Mouse (Mus musculus) stomach, embryonic 14.5 days (tissue): ENCODE data around the gene Chd4. TPM values are rescaled to one million over a fixed set of nuclear protein-coding genes. Genes with fewer than 3 reads are reported as not detected.

Experiments
- ATAC-seq: fragments of 200-750 bp; cut with Nextera tagmentation; 2 replicates; pipeline ENCODE4 v1.8.0; 2017; ENCODE audit warnings: low read depth, moderate TSS enrichment; ENCODE audit not compliant: insufficient number of reproducible peaks, insufficient read depth, low FRiP score
- H3K27ac ChIP-seq: fragments of 300-500 bp; sonication (generic); 2 replicates; pipeline ENCODE4 v1.5.1; 2014; ENCODE audit warnings: mild to moderate bottlenecking, low read length, moderate library complexity, mixed read lengths
- H3K27me3 ChIP-seq: fragments of 300-500 bp; sonication (generic); 2 replicates; pipeline ENCODE4 v1.6.1; 2014; ENCODE audit warnings: low read length, control low read depth, mixed read lengths; ENCODE audit not compliant: control insufficient read depth, insufficient read depth
- H3K36me3 ChIP-seq: fragments of 300-500 bp; sonication (generic); 2 replicates; pipeline ENCODE4 v1.6.1; 2014; ENCODE audit warnings: mild to moderate bottlenecking, control low read depth, low read length, moderate library complexity, mixed read lengths; ENCODE audit not compliant: control insufficient read depth, insufficient read depth
- H3K4me1 ChIP-seq: fragments of 300-500 bp; sonication (generic); 2 replicates; pipeline ENCODE4 v1.6.1; 2014; ENCODE audit warnings: low read length, control low read depth, mixed read lengths; ENCODE audit not compliant: control insufficient read depth, insufficient read depth
- H3K4me2 ChIP-seq: fragments of 300-500 bp; sonication (generic); replicated peaks from 2 replicates; pipeline ENCODE4 v1.6.1; 2014; ENCODE audit warnings: low read depth, low read length, control low read depth
- H3K4me3 ChIP-seq: fragments of 300-500 bp; sonication (generic); 2 replicates; pipeline ENCODE4 v1.5.1; 2014; ENCODE audit warnings: low read depth, low read length, control low read depth
- H3K9ac ChIP-seq: fragments of 300-500 bp; sonication (generic); replicated peaks from 2 replicates; pipeline ENCODE4 v1.6.1; 2014; ENCODE audit warnings: low read depth, mild to moderate bottlenecking, control low read depth, low read length, moderate library complexity, mixed read lengths
- H3K9me3 ChIP-seq: fragments of 300-500 bp; sonication (generic); 2 replicates; pipeline ENCODE4 v1.6.1; 2016; ENCODE audit warnings: low read depth, low read length, control low read depth; ENCODE audit not compliant: control insufficient read depth
- WGBS: fragments of 180-500 bp; shearing (Covaris S2); extraction: QIAGEN DNeasy Blood & Tissue Kit; methylation state at CpG from one replicate; pipeline ENCODE4 v1.1.7; 2014; 5-methylcytosine and 5-hydroxymethylcytosine counted together
- polyA plus RNA-seq: library from polyadenylated mRNA; unstranded; fragments of >200 nt; fragmentation: Nextera tagmentation; extraction: Ambion mirVana; gene quantifications from 2 replicates; pipeline ENCODE4 v1.2.1, GENCODE M21; 2014

Gene Chd4
- polyA plus RNA-seq, 1 experiment from 2014 or later: 70.9 TPM

GRCm38 (mm10) chr6:125137002-125137671 lies 41.4 kb downstream of the Chd4 start:
- Histone ChIP-seq H3K36me3 (peaks cover 78% of the 10 kb centered on the region), H3K27ac (no peak overlapping the region), H3K27me3 (no peaks in the 10 kb centered on the region), H3K9ac (no peak overlapping the region), H3K4me3 (no peak overlapping the region), H3K4me1 (0 out of 2 replicates have a peak, but pooled peaks cover 2% of the 10 kb centered on the region), H3K9me3 (no peaks in the 10 kb centered on the region), H3K4me2 (no peak overlapping the region)
- 90% methylated on average over 19 of the region's 19 CpGs for WGBS
- ATAC-seq: no peak

GRCm38 (mm10) chr6:125139747-125140146 lies 44.0 kb downstream of the Chd4 start:
- Histone ChIP-seq H3K9ac (no peak overlapping the region), H3K4me1 (no peaks in the 10 kb centered on the region), H3K27me3 (no peaks in the 10 kb centered on the region), H3K4me2 (no peak overlapping the region), H3K27ac (no peak overlapping the region), H3K4me3 (no peak overlapping the region), H3K9me3 (no peaks in the 10 kb centered on the region), H3K36me3 (peaks cover 63% of the 10 kb centered on the region)
- 90% methylated on average over 7 of the region's 7 CpGs for WGBS
- ATAC-seq: no peak

- Histone ChIP-seq H3K4me3 (no peak overlapping the region), H3K4me1 (peaks cover 13% of the 10 kb centered on the region), H3K9ac (no peak overlapping the region), H3K4me2 (no peak overlapping the region), H3K36me3 (peaks cover 39% of the 10 kb centered on the region), H3K27me3 (no peaks in the 10 kb centered on the region), H3K9me3 (no peaks in the 10 kb centered on the region), H3K27ac (no peak overlapping the region)
- no peak for ATAC-seq
- WGBS: 89% methylated on average over 8 of the region's 8 CpGs
These were observed 46.7 kb downstream of the Chd4 start for GRCm38 (mm10) chr6:125142436-125142835.

GRCm38 (mm10) chr6:125143128-125143527 lies 47.3 kb downstream of the Chd4 start:
- Histone ChIP-seq H3K27me3 (no peaks in the 10 kb centered on the region), H3K27ac (no peak overlapping the region), H3K9ac (no peak overlapping the region), H3K4me2 (no peak overlapping the region), H3K4me1 (peaks cover 18% of the 10 kb centered on the region), H3K9me3 (no peaks in the 10 kb centered on the region), H3K36me3 (peaks cover 36% of the 10 kb centered on the region), H3K4me3 (no peak overlapping the region)
- 66% methylated on average over 3 of the region's 3 CpGs for WGBS
- no peak for ATAC-seq

- no peaks in the 10 kb centered on the region for H3K9me3 ChIP-seq
- H3K27ac ChIP-seq: no peak overlapping the region
- no peak for ATAC-seq
- H3K9ac ChIP-seq: no peak overlapping the region
- no peak overlapping the region for H3K4me3 ChIP-seq
- peaks cover 30% of the 10 kb centered on the region for H3K36me3 ChIP-seq
- H3K4me2 ChIP-seq: no peak overlapping the region
- 80% methylated on average over 9 of the region's 9 CpGs for WGBS
- peaks cover 21% of the 10 kb centered on the region for H3K4me1 ChIP-seq
- H3K27me3 ChIP-seq: no peaks in the 10 kb centered on the region
These were observed 48.1 kb downstream of the Chd4 start for GRCm38 (mm10) chr6:125143904-125144303.

GRCm38 (mm10) chr6:125145001-125145400 lies 49.2 kb downstream of the Chd4 start, which contains the start of gene Iffo1:
Gene Iffo1 (plus strand): TSS chr6:125145241.
- H3K4me2 ChIP-seq: peak within 1 kb of the TSS; percentile 82
- peak; percentile 81 for ATAC-seq
- peaks cover 21% of the 10 kb centered on the region for H3K4me1 ChIP-seq
- no peaks in the 10 kb centered on the region for H3K27me3 ChIP-seq
- peak within 1 kb of the TSS; percentile 72 for H3K9ac ChIP-seq
- peak within 1 kb of the TSS; percentile 84 for H3K27ac ChIP-seq
- peaks cover 20% of the 10 kb centered on the region for H3K36me3 ChIP-seq
- WGBS: under 1% methylated on average over 16 of the region's 16 CpGs
- H3K4me3 ChIP-seq: peak within 1 kb of the TSS; percentile 65
- no peaks in the 10 kb centered on the region for H3K9me3 ChIP-seq

GRCm38 (mm10) chr6:125145479-125145951 lies 49.7 kb downstream of the Chd4 start:
- H3K4me3 ChIP-seq: peak overlapping the region; percentile 65
- H3K27ac ChIP-seq: peak overlapping the region; percentile 84
- H3K27me3 ChIP-seq: no peaks in the 10 kb centered on the region
- H3K9me3 ChIP-seq: no peaks in the 10 kb centered on the region
- peak; percentile 25; the same call in 1 of the 2 replicates for ATAC-seq
- H3K4me2 ChIP-seq: peak overlapping the region; percentile 82
- H3K4me1 ChIP-seq: peaks cover 21% of the 10 kb centered on the region
- H3K36me3 ChIP-seq: peaks cover 15% of the 10 kb centered on the region
- H3K9ac ChIP-seq: peak overlapping the region; percentile 72
- 5% methylated on average over 35 of the region's 35 CpGs for WGBS

GRCm38 (mm10) chr6:125146148-125146547 lies 50.4 kb downstream of the Chd4 start:
- no peak for ATAC-seq
- H3K27ac ChIP-seq: no peak overlapping the region
- peak overlapping the region; percentile 82 for H3K4me2 ChIP-seq
- H3K4me1 ChIP-seq: peaks cover 21% of the 10 kb centered on the region
- no peaks in the 10 kb centered on the region for H3K27me3 ChIP-seq
- H3K4me3 ChIP-seq: peak overlapping the region; percentile 65
- H3K9me3 ChIP-seq: no peaks in the 10 kb centered on the region
- peaks cover 9% of the 10 kb centered on the region for H3K36me3 ChIP-seq
- peak overlapping the region; percentile 72; the same call in 1 of the 2 replicates for H3K9ac ChIP-seq
- 64% methylated on average over 7 of the region's 7 CpGs for WGBS
